Mouse (Mus musculus) retina, postnatal 1 day (tissue): ENCODE data around the gene Akap13.

Source experiments
- DNase-seq: peaks from one replicate; pipeline ENCODE4 v3.0.0-alpha.2; 2012

The Akap13 gene

DNA sequence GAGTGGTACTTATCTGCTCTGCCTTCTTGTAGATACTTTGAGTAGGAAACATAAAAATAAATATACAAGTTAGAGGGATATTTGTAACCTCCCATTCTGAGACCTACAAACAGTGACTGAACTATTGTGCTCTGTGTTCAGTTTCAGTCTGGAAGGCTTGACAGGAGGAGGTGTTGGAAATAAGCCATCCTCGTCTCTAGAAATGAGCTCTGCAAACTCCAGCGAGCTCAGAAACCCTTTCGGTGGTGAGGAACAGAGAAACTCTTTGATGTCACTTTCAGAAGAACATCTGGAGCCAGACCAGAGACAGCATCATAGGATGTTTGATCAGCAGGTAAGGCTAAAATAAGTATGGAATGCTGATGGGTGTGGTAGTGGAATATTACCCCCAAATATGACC is 229.6 kb downstream of the Akap13 start:
- DNase-seq: no peak

DNA sequence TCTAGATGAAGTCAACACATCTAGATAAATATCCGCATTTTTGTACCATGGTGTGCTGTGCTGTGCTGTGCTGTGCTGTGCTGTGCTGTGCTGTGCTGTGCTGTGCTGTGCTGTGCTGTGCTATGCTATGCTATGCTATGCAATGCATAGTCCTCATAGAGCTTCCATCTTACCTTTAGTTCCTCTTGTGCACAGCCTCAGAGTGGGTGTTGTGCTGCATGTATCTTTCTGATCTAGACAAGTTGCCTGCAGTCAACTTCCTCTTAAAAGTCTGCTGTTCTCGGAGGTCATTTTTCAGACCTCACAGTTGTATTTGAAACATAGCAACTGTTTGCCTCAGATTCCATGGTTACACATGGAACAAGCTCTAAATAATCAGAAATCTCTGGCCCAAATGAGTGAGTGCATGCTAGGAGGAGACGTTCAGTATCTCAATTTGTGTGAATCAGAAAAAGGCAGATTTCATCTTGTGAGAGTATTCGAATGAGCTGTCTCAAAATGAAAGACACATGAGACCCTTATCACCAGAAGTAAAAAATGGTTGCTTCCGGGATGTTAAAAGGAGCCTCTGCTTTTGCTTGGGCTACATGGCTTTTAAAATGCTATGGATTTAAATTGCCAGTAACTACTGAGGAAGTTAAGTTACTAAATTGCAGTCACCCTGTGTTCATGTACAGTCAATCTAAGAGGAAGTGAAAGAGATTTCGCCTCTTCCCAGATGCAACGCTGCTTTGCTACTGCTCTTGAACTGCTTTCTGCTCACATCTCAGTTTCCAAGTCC is 230.9 kb downstream of the Akap13 start:
- no peak for DNase-seq

DNA sequence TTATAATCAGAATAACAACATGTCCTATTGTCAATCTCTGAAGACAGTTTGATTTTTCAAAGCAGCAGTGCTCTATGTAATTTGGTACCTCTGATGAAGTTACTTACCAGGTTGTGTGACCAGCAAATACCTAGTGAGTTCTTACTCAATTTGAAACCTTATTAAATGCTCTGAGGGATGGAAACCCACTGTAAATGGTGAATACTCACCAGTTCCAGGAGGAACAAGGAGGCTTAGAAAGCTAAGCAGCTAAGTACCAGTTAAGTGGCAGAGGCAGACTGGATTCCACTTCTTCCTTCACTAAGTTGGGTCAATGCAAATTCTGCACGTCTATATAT is 231.5 kb downstream of the Akap13 start:
- DNase-seq: no peak

DNA sequence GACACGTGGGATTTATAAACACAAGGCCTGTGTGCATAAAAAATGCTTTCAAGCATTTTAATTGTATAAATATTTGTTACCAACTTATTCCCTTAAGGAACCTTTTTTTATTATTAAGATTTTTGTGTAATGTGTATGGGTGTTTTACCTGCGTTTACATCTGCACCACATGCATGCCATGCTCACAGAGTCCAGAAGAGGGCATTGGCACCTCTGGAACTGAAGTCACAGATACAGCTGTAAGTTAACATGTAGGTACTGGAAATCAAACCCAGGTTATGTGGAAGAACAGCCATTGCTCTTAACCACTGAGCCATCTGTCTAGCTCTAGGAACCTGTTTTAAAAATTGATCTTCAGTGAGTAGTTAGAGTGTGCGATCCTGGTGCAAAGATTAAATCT is 232.8 kb downstream of the Akap13 start:
- no peak for DNase-seq

DNA sequence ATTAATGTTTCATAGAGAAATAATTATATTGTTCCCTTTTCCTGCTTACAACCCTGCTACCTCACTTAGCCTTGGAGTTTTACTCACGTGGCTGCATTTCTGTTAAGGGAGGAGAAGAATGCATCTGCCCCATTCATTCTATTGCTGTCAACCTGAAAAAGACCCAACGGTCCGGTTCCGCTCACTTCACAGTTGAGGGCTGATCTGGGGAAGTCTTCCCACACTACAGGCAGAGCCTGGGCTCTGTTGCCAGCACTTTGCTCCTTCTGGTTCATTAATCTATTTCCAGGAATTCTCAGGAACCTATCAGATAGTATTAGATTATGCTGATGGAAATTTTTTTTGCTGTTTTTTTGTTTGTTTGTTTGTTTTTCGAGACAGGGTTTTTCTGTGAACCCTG is 239.4 kb downstream of the Akap13 start:
- DNase-seq: no peak

DNA sequence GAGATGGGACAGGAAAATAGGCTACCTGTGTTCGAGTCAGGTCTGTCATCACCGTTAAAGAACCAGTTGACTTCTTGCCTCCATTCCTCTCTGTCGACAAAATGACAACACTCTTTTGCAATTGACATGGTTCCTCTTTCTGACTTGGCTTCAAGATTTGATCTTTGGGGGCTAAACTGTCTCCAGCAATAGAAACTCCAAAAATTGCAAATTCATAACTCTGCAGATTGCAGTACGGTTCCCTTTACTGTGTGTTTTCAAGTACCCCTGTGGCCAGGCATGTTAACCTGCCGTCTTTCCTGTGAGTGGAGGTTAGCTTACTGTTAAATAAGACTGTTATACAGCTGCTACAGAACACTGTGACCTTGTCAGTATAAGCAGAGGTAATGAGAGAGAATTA is 244.5 kb downstream of the Akap13 start:
- DNase-seq: no peak

DNA sequence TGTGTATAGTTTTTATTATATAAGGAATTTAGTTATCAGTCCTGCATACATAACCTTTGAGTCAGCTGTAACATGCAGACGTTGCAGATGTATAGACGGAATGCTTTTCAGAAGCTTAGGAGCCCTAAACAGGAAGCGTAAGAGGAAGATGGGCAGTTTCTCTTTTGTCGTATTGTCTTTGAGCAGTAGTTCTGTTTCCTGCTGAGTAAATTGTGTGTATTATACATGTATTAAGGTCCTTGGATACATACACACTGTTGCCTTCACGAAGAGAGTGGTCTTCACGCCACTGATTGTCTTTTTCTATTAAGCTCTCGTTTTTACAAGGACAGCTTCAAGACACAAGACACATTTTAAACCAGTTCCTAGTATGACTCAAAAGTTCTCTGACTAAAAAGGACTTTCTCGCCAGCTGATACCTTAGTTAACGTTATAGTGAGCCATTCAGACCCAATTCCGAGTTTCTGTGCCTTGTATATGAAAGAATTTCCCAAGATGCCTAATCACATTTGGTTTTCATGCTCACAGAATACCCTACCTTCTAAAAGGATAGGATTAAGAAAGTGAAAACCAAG is 245.5 kb downstream of the Akap13 start:
- DNase-seq: no peak

DNA sequence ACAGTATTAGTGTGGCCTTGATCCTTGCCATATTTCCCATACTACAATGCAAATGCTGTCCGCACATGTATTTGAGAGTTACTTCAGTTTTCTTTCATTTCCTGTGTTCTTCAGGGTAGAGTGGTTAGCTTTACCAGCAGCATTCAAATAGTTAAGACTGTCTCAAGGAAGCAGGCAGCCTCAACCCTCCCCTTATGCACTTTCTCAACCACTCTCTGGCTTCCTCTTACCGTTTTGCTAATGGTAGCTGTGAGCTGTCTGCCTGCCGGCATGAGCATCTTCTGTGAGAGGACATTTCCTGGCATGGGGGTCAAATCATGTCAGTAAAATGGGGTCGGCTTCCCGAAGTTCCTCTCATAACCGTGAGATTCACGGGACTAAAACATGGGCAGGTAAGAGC is 246.4 kb downstream of the Akap13 start:
- no peak for DNase-seq

DNA sequence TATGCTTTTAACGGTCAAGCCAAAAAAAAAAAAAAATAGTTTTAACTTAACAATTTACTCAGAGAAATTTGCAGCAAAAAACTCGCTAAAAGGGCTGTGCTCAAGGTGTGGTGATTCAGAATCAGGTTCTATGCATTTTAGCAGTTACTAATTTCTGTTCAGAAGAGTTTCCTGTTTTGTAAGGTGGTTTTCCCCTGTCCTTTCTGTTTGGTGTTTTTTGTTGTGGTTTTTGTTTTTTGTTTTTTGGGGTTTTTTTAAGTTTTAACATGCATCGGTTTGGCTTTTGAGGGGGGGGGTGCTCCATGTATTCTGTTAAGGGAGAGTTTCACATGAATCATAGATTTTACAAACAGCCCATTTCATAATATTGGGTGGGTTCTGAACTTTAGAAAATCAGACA is 247.0 kb downstream of the Akap13 start:
- no peak for DNase-seq

DNA sequence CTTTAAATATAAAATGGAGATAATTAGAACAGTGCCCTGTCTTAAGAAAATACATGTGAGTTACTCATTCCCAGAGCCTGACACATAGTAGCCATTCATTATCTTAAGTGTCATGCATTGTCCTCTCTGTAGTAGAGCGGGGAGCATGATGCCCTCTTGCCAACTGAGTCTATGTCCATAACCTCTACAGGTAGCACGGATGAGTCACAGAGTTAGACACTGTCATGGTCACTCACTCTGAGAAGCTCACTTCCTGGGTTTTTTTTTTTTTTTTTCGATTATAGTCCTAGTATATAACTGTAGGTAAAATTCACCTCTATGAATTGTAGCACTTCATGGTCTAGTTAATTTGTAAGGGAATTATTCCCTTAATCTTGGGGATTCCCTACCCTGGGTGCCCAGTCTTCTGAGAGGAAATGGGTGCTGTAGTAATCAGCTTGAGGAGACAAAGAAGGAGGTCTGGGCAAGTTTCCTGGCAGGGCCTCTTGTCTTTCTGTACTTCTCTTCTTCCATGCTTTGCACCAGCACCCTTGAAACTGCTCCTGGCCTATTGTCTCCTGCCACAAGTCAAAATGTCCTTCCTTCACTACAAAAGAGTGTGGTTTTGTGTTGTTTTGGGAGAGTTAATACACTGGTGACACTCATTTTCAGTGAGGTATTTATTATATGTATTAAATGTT is 247.8 kb downstream of the Akap13 start:
- no peak for DNase-seq

DNA sequence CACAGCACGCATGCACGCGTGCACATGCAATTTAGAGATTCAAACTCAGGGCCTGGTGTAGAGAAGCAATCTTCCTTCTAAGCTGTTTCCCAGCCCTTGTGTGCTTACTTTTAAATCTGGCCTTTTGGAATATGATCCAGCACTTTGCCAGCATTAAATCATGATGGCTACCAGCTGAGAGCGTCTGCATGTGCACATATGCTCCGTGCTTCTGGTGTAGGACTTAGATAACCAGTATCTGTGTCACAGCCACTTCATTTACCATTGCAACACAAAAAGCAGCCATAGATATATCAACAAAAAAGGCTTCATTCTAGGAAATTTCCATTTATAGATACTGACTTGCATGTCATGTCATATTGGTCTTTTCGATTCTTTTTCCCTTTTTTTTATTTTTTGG is 249.5 kb downstream of the Akap13 start:
- no peak for DNase-seq

DNA sequence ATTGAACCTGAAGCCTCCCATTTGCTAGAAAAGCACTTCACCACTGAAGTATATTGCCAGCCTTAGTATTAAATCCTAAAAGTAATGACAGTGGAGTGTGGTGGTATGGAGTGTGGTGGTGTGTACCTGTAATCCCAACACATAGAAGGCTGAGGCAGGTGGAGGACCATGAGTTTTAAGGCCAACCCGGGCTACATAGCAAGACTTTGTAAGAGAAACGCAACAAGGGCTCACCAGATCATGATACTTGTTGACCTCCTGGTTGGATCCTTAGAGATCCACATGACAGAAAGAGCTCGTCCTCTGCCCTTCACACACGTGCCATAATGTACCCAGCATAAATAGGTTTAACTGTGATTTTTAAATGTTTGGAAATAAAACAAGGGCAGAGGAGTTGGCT is 254.6 kb downstream of the Akap13 start:
- DNase-seq: no peak

DNA sequence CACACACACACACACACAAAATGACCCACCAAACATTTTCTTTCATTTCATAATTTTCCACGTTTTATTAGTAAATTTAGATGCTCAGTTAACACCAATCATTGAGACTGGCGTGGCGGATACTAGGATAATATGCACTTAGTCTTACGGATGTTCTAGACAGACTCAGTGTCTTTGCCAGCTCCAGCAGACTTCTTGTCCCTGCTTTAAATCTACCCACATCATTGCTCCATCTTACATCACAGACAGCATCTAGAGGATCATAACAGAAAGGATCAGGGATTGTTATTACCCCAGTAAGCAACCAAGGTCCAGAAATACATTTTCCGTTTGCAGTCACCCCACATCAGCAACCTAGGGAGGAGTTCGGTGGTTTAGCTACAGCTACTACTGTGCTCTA is 255.6 kb downstream of the Akap13 start:
- DNase-seq: no peak

DNA sequence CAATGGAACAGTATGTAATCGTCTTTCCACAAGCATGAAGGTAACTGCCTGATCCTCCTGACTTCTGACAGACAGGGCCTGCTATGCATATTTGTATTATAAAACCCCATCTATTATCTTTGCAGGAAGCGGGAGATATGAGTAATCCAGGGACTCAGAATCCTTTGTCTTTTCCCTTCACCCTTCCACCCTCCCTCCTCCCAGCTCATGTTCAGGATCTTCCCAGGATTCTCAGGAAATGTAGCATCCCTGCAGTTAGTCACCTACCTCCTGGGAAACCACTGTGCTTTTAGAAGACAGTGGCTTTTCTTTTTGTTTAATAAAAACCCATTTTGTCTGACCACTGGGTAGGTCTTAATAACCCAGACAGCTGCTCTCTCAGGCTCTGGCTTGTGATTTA is 256.1 kb downstream of the Akap13 start:
- DNase-seq: no peak

DNA sequence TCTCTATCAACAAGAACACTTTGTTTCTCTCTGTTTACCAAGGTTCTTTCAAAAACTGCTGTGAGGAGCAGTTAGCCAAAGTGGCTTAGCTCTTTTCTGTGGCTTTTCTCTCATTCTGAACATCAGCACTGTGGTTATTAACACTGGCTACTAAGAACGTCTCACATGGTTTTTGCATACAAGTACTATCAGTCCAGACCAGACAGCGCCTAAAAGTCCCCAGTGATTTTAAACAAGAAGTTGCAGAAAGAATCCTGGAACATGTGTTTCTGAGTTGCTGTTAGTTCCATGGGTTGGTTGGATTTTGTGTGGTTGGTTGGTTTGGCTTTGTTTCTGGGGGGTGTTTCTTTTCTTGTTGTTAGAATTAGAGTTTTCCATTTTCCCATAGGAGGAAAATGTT is 257.5 kb downstream of the Akap13 start:
- no peak for DNase-seq

DNA sequence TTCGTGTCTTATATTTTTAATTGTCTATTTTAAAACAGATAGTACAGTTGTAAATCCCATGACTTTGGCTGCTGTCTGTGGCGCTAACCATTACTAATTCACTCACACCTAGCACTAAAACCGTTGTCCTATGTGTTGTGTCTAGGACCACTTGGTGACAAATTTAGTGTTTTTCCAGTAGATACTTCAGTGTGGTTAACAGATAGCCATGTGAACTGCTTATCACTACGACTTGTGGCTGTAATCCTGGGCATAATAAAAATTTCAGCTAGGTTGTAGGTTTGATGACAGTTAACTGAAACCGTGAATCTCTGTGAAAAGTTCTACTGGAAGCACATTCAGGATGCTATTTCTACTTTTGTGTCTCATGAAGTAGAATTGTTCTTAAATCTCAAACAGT is 258.6 kb downstream of the Akap13 start:
- DNase-seq: no peak

DNA sequence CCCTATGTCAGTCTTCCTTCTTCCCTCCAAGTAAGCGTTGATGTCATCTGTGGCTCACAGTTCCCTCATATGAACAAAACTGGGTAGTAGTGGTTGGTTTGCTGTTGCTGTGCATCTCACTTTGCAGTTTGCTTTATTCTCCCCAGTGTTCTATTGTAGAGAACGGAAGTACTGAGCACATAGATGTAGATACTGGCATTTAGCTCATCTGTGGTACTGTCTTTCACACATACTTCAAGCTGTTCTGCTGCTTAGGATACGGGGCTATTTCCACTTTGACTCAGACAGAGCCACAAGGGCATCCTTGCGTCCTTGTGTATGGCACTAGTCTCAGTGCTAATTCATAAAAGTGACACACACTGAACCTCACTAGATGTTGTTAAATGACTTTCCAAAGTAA is 259.7 kb downstream of the Akap13 start:
- no peak for DNase-seq

DNA sequence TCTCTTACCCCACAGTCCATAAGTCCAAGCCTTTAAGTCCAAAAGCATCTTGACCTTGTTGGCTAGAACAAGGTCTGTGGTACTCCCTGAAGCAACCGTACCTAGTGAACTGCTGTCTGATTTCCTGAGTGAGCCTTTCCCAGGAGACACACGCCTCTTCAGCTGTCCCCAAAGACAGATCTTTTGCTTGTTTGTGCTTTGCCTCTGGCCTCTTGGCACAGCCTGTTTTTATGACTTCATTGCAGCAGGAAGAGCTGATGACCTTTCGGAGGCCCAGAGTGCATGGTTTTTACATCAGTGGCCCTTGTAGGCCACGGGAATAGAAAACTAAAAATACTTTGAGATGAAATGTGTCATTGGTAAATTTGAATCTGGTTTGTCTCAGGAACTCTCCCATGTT is 260.6 kb downstream of the Akap13 start:
- no peak for DNase-seq

DNA sequence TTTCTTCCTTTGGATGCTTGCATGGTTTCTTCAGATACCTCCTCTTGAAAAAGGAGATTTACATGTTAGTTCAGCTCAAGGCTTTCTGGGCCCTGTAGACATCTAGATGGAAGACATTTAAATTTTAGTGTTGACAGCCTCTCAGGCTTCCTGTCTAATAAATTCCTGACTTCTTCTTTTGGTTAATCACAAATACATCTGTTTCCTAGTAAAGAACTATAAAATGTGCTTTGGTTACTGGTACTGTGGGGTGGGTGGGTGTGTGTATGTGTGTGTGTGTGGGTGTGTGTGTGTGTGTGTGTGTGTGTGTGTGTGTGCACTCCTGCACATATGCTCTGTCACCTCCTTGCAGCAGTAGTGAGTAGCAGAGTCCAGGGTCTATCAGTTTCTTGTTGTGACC is 262.0 kb downstream of the Akap13 start:
- DNase-seq: no peak

DNA sequence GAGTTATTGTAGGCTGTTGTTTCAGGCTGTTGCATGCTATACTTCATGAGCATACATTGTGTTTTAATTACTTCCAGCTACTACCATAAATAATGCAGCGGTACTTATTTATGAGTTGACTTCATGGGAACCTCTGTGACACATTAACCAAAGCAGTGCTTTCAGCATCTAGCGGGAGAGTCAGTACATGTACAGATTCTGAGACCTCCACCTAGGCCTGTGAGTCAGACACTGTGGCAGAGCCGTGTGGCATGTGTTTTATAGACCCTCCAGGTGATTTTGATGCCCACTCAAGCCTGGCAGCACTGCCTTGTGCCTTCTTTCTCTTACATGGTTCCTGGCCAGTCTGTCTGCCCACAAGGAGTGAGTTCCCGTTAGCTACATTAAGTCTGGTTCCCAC is 266.0 kb downstream of the Akap13 start:
- no peak for DNase-seq

DNA sequence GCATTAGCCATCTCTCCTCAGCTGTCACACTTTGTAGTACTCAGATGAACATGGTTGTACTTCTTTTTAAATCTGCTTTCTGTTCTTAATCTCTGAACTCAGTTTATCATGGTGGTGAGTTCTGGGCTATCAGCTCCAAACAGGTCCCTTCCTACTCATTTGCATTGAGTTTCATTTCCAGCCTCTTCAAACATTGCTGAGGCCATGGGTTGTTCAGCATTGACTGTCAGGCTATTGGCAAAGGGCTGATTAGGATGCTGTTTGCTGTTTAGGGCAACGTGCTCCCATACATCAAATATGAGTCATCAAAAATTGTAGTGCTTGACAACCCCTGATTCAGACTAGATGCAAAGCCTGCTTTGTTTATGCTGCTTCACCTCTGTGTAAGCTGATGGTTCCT is 268.7 kb downstream of the Akap13 start:
- DNase-seq: no peak

DNA sequence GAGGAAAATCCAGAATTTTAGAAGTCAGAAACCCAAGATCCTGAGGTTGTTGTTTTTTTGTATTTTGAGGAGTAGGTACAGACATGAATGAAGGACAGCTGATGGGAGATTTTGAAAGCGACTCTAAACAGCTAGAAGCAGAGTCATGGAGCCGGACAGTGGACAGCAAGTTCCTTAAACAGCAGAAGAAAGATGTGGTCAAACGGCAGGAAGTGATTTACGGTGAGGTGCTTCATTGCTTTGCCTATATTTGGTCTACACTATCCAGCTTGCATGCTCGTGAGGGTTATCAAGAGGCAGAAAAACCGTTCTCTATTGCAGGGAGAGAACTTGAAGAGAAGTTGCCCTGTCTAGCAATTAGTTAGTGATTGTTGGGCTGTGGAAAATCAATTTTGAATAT is 270.6 kb downstream of the Akap13 start:
- no peak for DNase-seq

DNA sequence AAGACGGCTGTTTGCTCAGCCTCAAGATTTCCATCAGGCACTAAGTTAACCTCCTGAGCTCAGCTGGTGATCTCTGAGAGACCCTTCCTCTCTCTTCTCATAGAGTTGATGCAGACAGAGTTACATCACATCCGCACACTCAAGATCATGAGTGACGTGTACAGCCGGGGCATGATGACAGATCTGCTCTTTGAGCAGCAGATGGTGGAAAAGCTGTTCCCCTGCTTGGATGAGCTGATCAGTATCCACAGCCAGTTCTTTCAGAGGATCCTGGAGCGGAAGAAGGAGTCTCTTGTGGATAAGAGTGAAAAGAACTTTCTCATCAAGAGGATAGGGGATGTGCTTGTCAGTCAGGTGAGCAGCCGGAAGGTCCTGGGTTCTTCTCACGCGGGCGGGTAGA is 271.5 kb downstream of the Akap13 start:
- no peak for DNase-seq

DNA sequence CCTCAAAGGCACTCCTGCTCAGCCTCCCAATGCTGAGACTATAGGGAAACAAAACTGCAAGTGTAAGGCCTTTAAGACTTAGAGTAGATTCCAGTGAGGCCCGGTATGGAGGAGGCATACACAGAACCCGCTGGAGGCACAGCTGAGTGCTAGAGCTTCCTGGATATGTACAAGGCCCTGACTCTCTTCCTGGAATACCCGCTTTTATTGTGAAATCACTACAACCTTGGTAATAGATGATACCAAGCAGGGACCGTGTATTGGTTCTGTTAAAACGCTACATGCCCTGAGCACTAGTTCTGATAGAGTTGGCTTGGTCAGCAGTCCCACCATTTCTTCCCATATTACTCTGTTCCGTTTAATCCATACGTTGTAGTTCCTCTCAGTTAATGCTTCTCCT is 274.3 kb downstream of the Akap13 start:
- DNase-seq: no peak

DNA sequence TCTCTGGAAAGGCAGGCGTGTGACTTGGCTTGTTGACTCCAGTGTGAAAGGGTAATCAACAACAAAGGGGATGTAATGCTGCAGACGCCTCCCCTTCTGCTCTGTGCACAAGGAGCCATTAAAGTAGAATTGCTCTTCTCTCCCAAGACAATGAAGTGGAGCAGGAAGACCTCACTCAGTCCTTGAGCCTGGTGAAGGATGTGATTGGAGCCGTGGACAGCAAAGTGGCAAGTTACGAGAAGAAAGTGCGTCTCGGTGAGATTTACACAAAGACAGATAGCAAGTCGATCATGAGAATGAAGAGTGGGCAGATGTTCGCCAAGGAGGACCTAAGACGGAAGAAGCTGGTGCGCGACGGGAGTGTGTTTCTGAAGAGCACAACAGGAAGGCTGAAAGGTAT is 274.9 kb downstream of the Akap13 start:
- no peak for DNase-seq
